Comparison of ENCODE assay signal across 8 mouse cellular contexts in the genomic region with DNA sequence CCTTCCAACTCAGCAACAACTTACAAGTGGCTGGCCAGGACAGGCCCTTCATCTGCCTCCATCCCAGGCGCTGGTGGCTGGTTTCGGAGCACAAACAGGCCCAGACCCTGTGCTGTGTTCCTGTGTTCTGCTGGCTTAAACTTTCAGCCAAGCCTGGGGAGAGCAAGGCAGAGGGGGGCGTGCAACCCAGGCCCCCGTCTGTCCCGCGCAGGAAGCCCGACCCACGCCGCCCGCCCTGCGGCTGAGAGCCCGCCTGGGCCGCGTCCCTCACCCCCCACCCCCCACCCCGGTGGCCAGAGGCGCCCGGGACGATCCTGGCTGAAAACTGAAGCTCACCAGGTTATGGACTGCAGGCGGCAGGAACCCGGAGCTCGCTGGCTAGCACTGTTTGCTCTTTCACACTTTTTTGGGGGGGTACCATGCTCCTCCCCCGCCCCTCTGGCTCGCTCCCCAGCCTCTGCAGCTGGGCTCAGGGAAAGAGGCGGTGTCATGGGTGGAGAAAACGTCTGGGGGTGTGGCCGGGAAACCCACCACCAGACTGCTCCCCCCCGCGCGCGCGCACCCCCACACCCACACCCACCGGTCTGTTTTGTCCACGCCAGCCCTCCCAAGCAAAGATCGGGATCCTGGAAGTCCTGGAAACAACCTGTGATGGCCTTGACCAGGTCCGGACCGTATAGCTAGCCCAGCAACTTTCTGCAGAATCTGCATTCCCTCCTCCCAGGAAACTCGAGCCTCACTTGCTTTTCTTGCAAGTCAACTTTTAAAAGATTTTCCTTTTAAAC. TPM values are rescaled to one million over a fixed set of nuclear protein-coding genes. Genes with fewer than 3 reads are reported as not detected.
DNase-seq lines count a peak whose midpoint lies in the region; ATAC-seq and TF ChIP-seq lines count a peak whose summit lies in the region.

A gene (minus strand): TSS at position 739 of the 785 bp plus-strand sequence.

- no peaks in the 10 kb centered on the region for H3K36me3 ChIP-seq in ES-Bruce4 (ENCODE audit: control insufficient read depth, insufficient read depth, low read length, poor library complexity, severe bottlenecking)
- no peaks in the 10 kb centered on the region for H3K36me3 ChIP-seq in heart, embryonic 15.5 days
- H3K36me3 ChIP-seq in midbrain, embryonic 10.5 days = peaks cover 10% of the 10 kb centered on the region
- H3K36me3 ChIP-seq in stomach, embryonic 14.5 days (ENCODE audit: control insufficient read depth, insufficient read depth, low read length) = no peaks in the 10 kb centered on the region

- peak within 1 kb of the TSS; percentile 59 for H3K4me3 ChIP-seq in ES-Bruce4 (ENCODE audit: low read depth, low read length)
- peak within 1 kb of the TSS; percentile 59 for H3K4me3 ChIP-seq in embryonic fibroblast, embryonic 13.5 days (ENCODE audit: insufficient read depth, low read length)
- H3K4me3 ChIP-seq in heart, embryonic 15.5 days = peak within 1 kb of the TSS; percentile 71
- H3K4me3 ChIP-seq in midbrain, embryonic 10.5 days = peak within 1 kb of the TSS; percentile 72
- peak within 1 kb of the TSS; percentile 61 for H3K4me3 ChIP-seq in stomach, embryonic 14.5 days (ENCODE audit: low read depth, low read length)

- no peaks in the 10 kb centered on the region for H3K4me1 ChIP-seq in ES-Bruce4 (ENCODE audit: control insufficient read depth, insufficient read depth, low read length)
- H3K4me1 ChIP-seq in embryonic fibroblast, embryonic 13.5 days (ENCODE audit: control insufficient read depth, insufficient read depth, low read length) = no peaks in the 10 kb centered on the region
- no peaks in the 10 kb centered on the region for H3K4me1 ChIP-seq in heart, embryonic 15.5 days (replicated peaks)
- H3K4me1 ChIP-seq in midbrain, embryonic 10.5 days = peaks cover 6% of the 10 kb centered on the region; the same call in 1 of the 2 replicates
- H3K4me1 ChIP-seq in stomach, embryonic 14.5 days (ENCODE audit: control insufficient read depth, insufficient read depth, low read length) = no peaks in the 10 kb centered on the region

- peak; percentile 87 for ATAC-seq in heart, embryonic 15.5 days (replicated peaks; ENCODE audit: insufficient number of reproducible peaks, insufficient read depth, low FRiP score, low read depth)
- peak; percentile 94 for ATAC-seq in stomach, embryonic 14.5 days (ENCODE audit: insufficient number of reproducible peaks, insufficient read depth, low FRiP score, low read depth)

- peak within 1 kb of the TSS; percentile 35 for H3K9ac ChIP-seq in ES-Bruce4 (ENCODE audit: low read depth, poor library complexity, severe bottlenecking)
- peak within 1 kb of the TSS; percentile 65 for H3K9ac ChIP-seq in heart, embryonic 15.5 days
- H3K9ac ChIP-seq in stomach, embryonic 14.5 days (replicated peaks; ENCODE audit: low read depth, low read length) = peak within 1 kb of the TSS; percentile 83

- no peaks in the 10 kb centered on the region for H3K9me3 ChIP-seq in ES-Bruce4 (replicated peaks; ENCODE audit: control insufficient read depth, insufficient read depth, low read length, poor library complexity, severe bottlenecking)
- no peaks in the 10 kb centered on the region for H3K9me3 ChIP-seq in heart, embryonic 15.5 days (replicated peaks)
- peaks cover 8% of the 10 kb centered on the region; the same call in 1 of the 2 replicates for H3K9me3 ChIP-seq in midbrain, embryonic 10.5 days (replicated peaks)
- H3K9me3 ChIP-seq in stomach, embryonic 14.5 days (ENCODE audit: control insufficient read depth, low read depth, low read length) = peaks cover 10% of the 10 kb centered on the region; the same call in 1 of the 2 replicates

- no peaks in the 10 kb centered on the region for H3K27me3 ChIP-seq in ES-Bruce4 (ENCODE audit: control insufficient read depth, insufficient read depth, low read length, poor library complexity, severe bottlenecking)
- H3K27me3 ChIP-seq in heart, embryonic 15.5 days = no peaks in the 10 kb centered on the region
- no peaks in the 10 kb centered on the region for H3K27me3 ChIP-seq in midbrain, embryonic 10.5 days (ENCODE audit: low read depth, poor library complexity, severe bottlenecking)
- no peaks in the 10 kb centered on the region for H3K27me3 ChIP-seq in stomach, embryonic 14.5 days (ENCODE audit: control insufficient read depth, insufficient read depth, low read length)

- peak within 1 kb of the TSS; percentile 80 for H3K4me2 ChIP-seq in heart, embryonic 15.5 days
- peak within 1 kb of the TSS; percentile 57 for H3K4me2 ChIP-seq in stomach, embryonic 14.5 days (replicated peaks; ENCODE audit: low read depth, low read length)

- DNase-seq in NIH3T3 (ENCODE audit: low read depth) = peak; percentile 62
- DNase-seq in layer of hippocampus, postnatal 25 days (ENCODE audit: extremely low spot score in 1 of 2, low spot score in 1 of 2) = peak; percentile 5 to 14
- peak; percentile 69 for DNase-seq in midbrain, embryonic 10.5 days (ENCODE audit: low spot score)
- no peak for DNase-seq in cerebellum, adult 11-12 months

- TF ChIP-seq CTCF in ES-Bruce4 (IDR thresholded peaks at IDR 0.05; ENCODE audit: low read depth, low read length) = no peak
- no peak for TF ChIP-seq CTCF in embryonic fibroblast, embryonic 13.5 days (IDR thresholded peaks at IDR 0.05; ENCODE audit: borderline replicate concordance, insufficient read depth, low read length)

- no peak for TF ChIP-seq POLR2A in ES-Bruce4 (IDR thresholded peaks at IDR 0.05; ENCODE audit: insufficient read depth, low read length)
- TF ChIP-seq POLR2A in embryonic fibroblast, embryonic 13.5 days (IDR thresholded peaks at IDR 0.05; ENCODE audit: low read depth, low read length) = peak; percentile 34

- no peak for TF ChIP-seq EP300 in ES-Bruce4 (IDR thresholded peaks at IDR 0.05; ENCODE audit: insufficient read depth, low read depth, low read length)

- no peak within 1 kb of the TSS for H3K27ac ChIP-seq in ES-Bruce4 (ENCODE audit: insufficient read depth, low read length)
- peak within 1 kb of the TSS; percentile 51 for H3K27ac ChIP-seq in embryonic fibroblast, embryonic 13.5 days (ENCODE audit: insufficient read depth, low read length)
- peak within 1 kb of the TSS; percentile 82 for H3K27ac ChIP-seq in heart, embryonic 15.5 days
- peak within 1 kb of the TSS; percentile 90 for H3K27ac ChIP-seq in midbrain, embryonic 10.5 days (replicated peaks)
- peak within 1 kb of the TSS; percentile 80 for H3K27ac ChIP-seq in stomach, embryonic 14.5 days (ENCODE audit: low read length)

- WGBS in heart, embryonic 15.5 days = under 1% methylated on average over 37 of the region's 37 CpGs
- WGBS in midbrain, embryonic 10.5 days = 1% methylated on average over 37 of the region's 37 CpGs
- 1% methylated on average over 37 of the region's 37 CpGs for WGBS in stomach, embryonic 14.5 days

RNA-seq across cellular contexts. Expression of the gene that starts here (rescaled TPM):
- 3.9 and 5.7 TPM in 2 replicates for polyA plus RNA-seq in ES-Bruce4 (2011; ENCODE audit: insufficient read depth, insufficient read length, low read depth, missing spikeins)
- polyA plus RNA-seq in embryonic fibroblast, embryonic 13.5 days (2011; ENCODE audit: insufficient read length, low read depth, missing spikeins) = 8.4 and 9.8 TPM in 2 replicates
- 7.3 and 9.9 TPM in 2 replicates for polyA plus RNA-seq in heart, embryonic 15.5 days (2015; fragmentation: Nextera tagmentation; extraction: Ambion mirVana)
- 1 to 10 TPM in 1 of 2 experiments, under 1 TPM in 1; 0.92 to 1.1 TPM for total RNA-seq in layer of hippocampus, postnatal 25 days (2021)
- 7.8 and 7.9 TPM in 2 replicates for polyA plus RNA-seq in midbrain, embryonic 10.5 days (2016; fragmentation: Nextera tagmentation; extraction: Ambion mirVana)
- polyA plus RNA-seq in stomach, embryonic 14.5 days (2014; fragmentation: Nextera tagmentation; extraction: Ambion mirVana) = 20.5 and 21.9 TPM in 2 replicates
